Mouse (Mus musculus): Measurements from ENCODE around the gene Ntf5. TPM values are rescaled to one million over a fixed set of nuclear protein-coding genes. Genes with fewer than 3 reads are reported as not detected.

The Ntf5 gene
- total RNA-seq, 2 experiments from 2014 or later = 0.19 TPM; not detected in 1

- DNase-seq (ENCODE audit: low spot score in 2 of 2) = peak; percentile 100
Observed at GRCm38 (mm10) chr7:45434203-45435015, 20.9 kb downstream of the Ntf5 start, which contains the start of gene Gys1. TSS of gene Gys1 (plus strand) at chr7:45434844.

- DNase-seq (ENCODE audit: low spot score in 2 of 2) = no peak
Observed at GRCm38 (mm10) chr7:45435038-45435437, 21.5 kb downstream of the Ntf5 start.

GRCm38 (mm10) chr7:45436444-45436843, 22.9 kb downstream of the Ntf5 start:
- no peak for DNase-seq (ENCODE audit: low spot score in 2 of 2)

GRCm38 (mm10) chr7:45437046-45437445, 23.6 kb downstream of the Ntf5 start:
- DNase-seq (ENCODE audit: low spot score in 2 of 2) = no peak

GRCm38 (mm10) chr7:45437521-45438276, 24.2 kb downstream of the Ntf5 start, which contains the start of gene Ruvbl2:
TSS of gene Ruvbl2 (minus strand) at chr7:45438096.
- no peak for DNase-seq (ENCODE audit: low spot score in 2 of 2)

- no peak for DNase-seq (ENCODE audit: low spot score in 2 of 2)
Observed at GRCm38 (mm10) chr7:45443526-45444420, 30.3 kb downstream of the Ntf5 start.

GRCm38 (mm10) chr7:45446589-45446988, 33.1 kb downstream of the Ntf5 start:
- DNase-seq (ENCODE audit: low spot score in 2 of 2) = no peak

- no peak for DNase-seq (ENCODE audit: low spot score in 2 of 2)
Observed at GRCm38 (mm10) chr7:45447325-45447990, 34.0 kb downstream of the Ntf5 start.

- DNase-seq (ENCODE audit: low spot score in 2 of 2) = no peak
Observed at GRCm38 (mm10) chr7:45449974-45450373, 36.5 kb downstream of the Ntf5 start.

- DNase-seq (ENCODE audit: low spot score in 2 of 2) = peak; percentile 90 to 93
Observed at GRCm38 (mm10) chr7:45451344-45451982, 38.0 kb downstream of the Ntf5 start.

- DNase-seq (ENCODE audit: low spot score in 2 of 2) = no peak
Observed at GRCm38 (mm10) chr7:45454971-45455370, 41.5 kb downstream of the Ntf5 start.

- DNase-seq (ENCODE audit: low spot score in 2 of 2) = no peak
Observed at GRCm38 (mm10) chr7:45455932-45456696, 42.6 kb downstream of the Ntf5 start.

GRCm38 (mm10) chr7:45456721-45457203, 43.3 kb downstream of the Ntf5 start:
- no peak for DNase-seq (ENCODE audit: low spot score in 2 of 2)

- no peak for DNase-seq (ENCODE audit: low spot score in 2 of 2)
Observed at GRCm38 (mm10) chr7:45457204-45458060, 43.9 kb downstream of the Ntf5 start.

- peak; percentile 69 to 71 for DNase-seq (ENCODE audit: low spot score in 2 of 2)
Observed at GRCm38 (mm10) chr7:45458748-45459563, 45.5 kb downstream of the Ntf5 start.

GRCm38 (mm10) chr7:45459564-45460140, 46.2 kb downstream of the Ntf5 start, which contains the start of gene Ftl1:
TSS of gene Ftl1 (minus strand) at chr7:45459884.
- DNase-seq (ENCODE audit: low spot score in 2 of 2) = peak; percentile 92 to 94

GRCm38 (mm10) chr7:45460377-45460776, 46.9 kb downstream of the Ntf5 start:
- DNase-seq (ENCODE audit: low spot score in 2 of 2) = no peak
